Mouse (Mus musculus) bone marrow, adult 2 months (tissue): Measurements from ENCODE around the gene Rnf111. TPM values are rescaled to one million over a fixed set of nuclear protein-coding genes. Genes with fewer than 3 reads are reported as not detected.

Source experiments
- H3K27ac ChIP-seq: fragments of 200-500 bp; 2 replicates; pipeline ENCODE4 v1.5.1; 2012; ENCODE audit warnings: low read depth, mild to moderate bottlenecking, control low read depth, inconsistent platforms, low read length; ENCODE audit not compliant: control insufficient read depth, poor library complexity, insufficient read depth
- H3K4me1 ChIP-seq: fragments of 200-500 bp; 2 replicates; pipeline ENCODE4 v1.6.1; 2011; ENCODE audit warnings: low read length; ENCODE audit not compliant: control insufficient read depth, insufficient read depth
- H3K4me3 ChIP-seq: fragments of 200-500 bp; replicated peaks from 2 replicates; pipeline ENCODE3; 2011; ENCODE audit warnings: mild to moderate bottlenecking, low read depth, low read length, control low read depth; ENCODE audit not compliant: control insufficient read depth
- CTCF ChIP-seq: fragments of 200-500 bp; IDR thresholded peaks from 2 replicates; pipeline ENCODE4 v1.5.1; 2011; ENCODE audit warnings: low read length, control low read depth; ENCODE audit not compliant: control insufficient read depth, insufficient read depth
- POLR2A ChIP-seq: fragments of 200-500 bp; IDR thresholded peaks from 2 replicates; pipeline ENCODE4 v1.6.1; 2011; ENCODE audit warnings: low read depth, mild to moderate bottlenecking, control low read depth, low read length, borderline replicate concordance; ENCODE audit not compliant: control insufficient read depth
- WGBS: fragments of 180-500 bp; shearing (Covaris S2); methylation state at CpG from one replicate; pipeline ENCODE4 v1.1.7; 2018; 5-methylcytosine and 5-hydroxymethylcytosine counted together
- polyA plus RNA-seq: library from polyadenylated mRNA; stranded (reverse); fragments of >200 nt; gene quantifications from 2 replicates; pipeline ENCODE4 v1.2.4, GENCODE M21; 2011; ENCODE audit warnings: low replicate concordance; ENCODE audit not compliant: missing spikeins, insufficient read depth, insufficient read length

Rnf111 gene
- polyA plus RNA-seq, 1 experiment, result 25.3 TPM

DNA sequence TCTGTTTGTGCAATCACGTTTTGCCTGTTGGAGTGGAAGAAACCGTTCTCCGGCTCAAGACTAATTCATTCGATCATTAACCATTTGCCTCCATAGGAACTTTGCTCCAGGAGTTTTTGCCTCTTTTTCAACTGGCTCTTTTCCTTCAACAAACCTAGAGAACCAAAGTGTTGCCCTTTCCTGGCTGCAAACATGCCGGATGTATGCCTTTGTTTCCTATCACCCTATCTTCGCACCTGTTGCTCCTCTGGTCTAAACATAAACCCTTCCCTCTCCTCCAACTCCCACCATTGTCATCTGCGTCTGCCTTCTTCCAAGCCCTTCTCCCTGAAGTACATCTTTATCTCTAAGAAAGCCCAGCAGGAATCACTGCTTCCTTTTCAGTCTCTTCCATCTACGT is 3.3 kb upstream of the Rnf111 start:
- Histone ChIP-seq H3K4me3 (no peak overlapping the region), H3K27ac (no peak overlapping the region), H3K4me1 (no peaks in the 10 kb centered on the region; the same call in 1 of the 2 replicates)
- TF ChIP-seq CTCF (no peak), POLR2A (no peak)
- 71% methylated on average over 8 of the region's 8 CpGs for WGBS

DNA sequence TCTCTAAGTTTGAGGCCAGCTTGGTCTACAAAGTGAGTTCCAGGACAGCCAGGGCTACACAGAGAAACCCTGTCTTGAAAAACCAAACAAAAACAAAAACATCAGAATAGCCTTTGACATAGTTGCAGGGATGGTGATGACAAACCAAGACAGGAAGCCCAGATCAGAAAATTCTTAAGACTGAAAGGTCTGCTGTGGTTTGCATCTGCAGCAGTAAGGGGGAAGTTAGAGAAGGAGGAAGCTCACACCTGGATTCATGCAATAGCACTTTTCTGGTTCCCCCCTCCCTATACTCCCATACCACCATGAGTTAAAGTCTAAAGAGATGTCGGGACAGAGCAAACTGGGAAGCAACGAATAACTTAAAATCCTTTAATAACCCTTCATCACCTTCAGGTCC is 2.7 kb upstream of the Rnf111 start:
- Histone ChIP-seq H3K27ac (no peak overlapping the region; the same call in 1 of the 2 replicates), H3K4me1 (no peaks in the 10 kb centered on the region; the same call in 1 of the 2 replicates), H3K4me3 (no peak overlapping the region)
- TF ChIP-seq POLR2A (no peak), CTCF (no peak)
- WGBS, result 23% methylated on average over 2 of the region's 2 CpGs

DNA sequence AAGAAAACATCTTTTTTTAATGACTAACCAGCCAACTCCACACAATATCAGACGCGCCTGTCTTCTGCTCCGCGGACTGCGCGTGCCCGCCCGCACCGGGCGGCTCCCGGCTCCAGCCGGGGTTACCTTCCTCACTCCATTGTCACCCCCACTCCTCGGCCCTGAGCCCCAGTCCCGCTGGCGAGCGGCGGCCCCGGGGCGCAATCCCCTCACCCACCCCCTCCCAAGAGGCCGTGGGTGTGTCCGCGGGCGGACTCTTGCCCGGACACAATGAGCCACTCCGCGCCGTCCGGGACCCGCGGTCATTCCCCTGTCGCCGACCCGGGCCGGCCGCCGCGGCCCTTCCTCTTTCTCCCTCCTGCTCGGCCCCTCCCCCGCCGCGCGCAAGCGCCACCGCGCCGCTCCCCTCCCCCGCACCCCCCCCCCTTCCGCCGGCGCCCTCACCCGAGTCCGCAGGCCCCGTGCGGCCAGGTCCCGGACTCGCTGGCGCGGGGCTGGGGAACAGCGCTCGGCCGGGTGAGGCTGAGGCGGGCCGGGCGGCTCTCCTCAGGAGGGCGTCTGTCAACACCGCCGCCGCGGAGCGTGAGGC is 416 bp downstream of the Rnf111 start:
- Histone ChIP-seq H3K27ac (peak overlapping the region; percentile 100), H3K4me1 (no peaks in the 10 kb centered on the region; the same call in 1 of the 2 replicates), H3K4me3 (peak overlapping the region; percentile 87)
- 1% methylated on average over 66 of the region's 70 CpGs for WGBS
- no peak for TF ChIP-seq CTCF
- 0 out of 2 replicates have a peak, but pooled peaks have one; percentile 21 for TF ChIP-seq POLR2A

DNA sequence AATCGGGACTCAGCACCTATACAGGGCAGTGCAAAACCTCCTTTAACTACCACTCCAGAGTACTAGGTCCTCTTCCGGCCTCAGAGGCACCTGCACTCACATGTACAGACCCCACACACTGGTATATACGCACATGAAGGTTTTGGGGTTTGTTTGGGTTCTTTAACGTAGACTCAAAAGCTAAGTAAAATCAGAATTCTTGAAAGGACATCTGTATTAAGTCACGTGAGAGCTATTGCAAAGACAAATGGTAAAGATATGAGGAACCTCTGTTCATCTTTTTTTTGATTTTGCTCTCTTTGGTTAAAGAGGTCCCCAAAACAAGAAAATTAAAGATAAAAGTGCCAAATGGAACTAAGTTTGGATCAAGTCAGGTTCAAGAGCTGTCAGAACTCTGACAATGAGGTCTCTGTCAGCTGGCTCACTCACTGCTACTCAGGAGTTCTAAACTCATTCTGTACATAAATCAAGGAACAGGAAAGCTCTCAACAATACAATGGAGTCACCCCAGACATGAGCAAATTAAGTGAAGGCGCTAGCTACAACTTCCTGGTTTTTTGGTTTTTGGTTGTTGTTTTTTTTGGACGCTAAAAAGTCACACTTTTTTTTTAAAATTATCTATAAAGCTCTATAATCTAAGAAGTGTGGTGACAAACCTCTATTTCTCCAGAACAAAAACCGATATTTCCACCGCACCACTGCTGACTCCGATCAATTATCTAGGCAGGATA is 1.1 kb downstream of the Rnf111 start:
- Histone ChIP-seq H3K27ac (peak overlapping the region; percentile 100), H3K4me3 (peak overlapping the region; percentile 87), H3K4me1 (no peaks in the 10 kb centered on the region; the same call in 1 of the 2 replicates)
- no peak for TF ChIP-seq CTCF
- no peak for TF ChIP-seq POLR2A
- WGBS, result 25% methylated on average over 10 of the region's 10 CpGs

DNA sequence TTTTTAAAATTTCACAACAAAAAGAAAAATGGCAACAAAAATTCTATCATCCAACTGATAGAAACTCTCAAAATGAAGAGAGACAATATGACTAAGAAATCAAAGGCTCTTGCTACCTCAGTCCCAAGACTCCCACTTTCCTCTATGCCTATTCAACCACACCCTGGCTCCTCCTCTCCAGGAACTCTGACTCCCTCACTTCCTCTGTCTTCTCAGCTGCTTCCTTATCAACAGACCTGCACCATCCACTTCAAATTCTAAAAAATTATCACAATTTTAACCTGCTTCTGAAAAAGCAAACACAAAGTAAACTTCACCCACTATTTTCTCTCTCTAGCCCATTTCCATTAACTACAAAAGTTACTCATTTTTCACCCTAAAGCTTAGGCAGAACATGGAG is 6.5 kb downstream of the Rnf111 start:
- TF ChIP-seq CTCF (no peak), POLR2A (no peak)
- Histone ChIP-seq H3K27ac (no peak overlapping the region), H3K4me1 (no peaks in the 10 kb centered on the region), H3K4me3 (no peak overlapping the region)

DNA sequence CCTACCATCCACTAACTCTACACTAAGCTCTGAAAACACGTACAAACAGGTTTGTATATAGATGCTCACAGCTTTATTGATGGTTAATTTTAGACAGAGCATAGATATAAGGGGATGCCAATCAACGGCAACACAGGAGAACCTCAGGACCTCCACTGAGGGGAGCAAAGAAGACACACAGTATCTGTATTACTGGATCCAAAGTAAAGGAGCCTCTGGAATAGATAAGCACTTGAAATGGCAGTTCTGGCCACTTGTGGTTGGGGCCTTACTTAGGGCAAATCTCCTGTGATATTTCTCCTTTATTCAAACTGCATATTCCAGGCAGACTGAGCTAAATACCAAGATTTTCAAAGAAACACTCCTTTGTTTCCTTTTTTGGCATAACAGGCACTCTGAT is 10.5 kb downstream of the Rnf111 start:
- WGBS, result 70% methylated on average over 2 of the region's 2 CpGs
- Histone ChIP-seq H3K4me1 (no peaks in the 10 kb centered on the region), H3K4me3 (no peak overlapping the region), H3K27ac (no peak overlapping the region)
- TF ChIP-seq POLR2A (no peak), CTCF (no peak)

DNA sequence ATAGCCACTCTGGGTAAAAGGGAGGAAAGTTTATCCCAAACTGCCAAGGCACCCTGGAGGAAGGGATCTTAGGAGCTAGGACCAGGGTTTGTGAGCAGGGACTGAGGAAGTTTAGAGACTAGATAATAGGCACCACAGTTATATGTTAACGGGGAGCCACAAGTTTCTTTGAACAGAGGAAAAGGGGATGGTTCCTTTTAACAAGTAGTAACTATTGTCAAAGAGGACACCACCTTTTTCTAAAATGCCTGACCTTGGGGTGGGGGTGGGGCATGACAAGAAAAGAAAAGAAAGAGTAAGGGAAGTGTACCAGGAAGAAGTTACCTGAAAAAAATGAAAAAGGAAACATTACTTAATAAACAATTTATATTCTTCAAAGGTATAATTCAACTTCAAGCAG is 12.3 kb downstream of the Rnf111 start:
- no peak for TF ChIP-seq CTCF
- TF ChIP-seq POLR2A, result no peak
- no peak overlapping the region for H3K27ac ChIP-seq
- no peak overlapping the region for H3K4me3 ChIP-seq
- H3K4me1 ChIP-seq, result no peaks in the 10 kb centered on the region
- WGBS, result 77% methylated on average over 1 of the region's 1 CpGs

DNA sequence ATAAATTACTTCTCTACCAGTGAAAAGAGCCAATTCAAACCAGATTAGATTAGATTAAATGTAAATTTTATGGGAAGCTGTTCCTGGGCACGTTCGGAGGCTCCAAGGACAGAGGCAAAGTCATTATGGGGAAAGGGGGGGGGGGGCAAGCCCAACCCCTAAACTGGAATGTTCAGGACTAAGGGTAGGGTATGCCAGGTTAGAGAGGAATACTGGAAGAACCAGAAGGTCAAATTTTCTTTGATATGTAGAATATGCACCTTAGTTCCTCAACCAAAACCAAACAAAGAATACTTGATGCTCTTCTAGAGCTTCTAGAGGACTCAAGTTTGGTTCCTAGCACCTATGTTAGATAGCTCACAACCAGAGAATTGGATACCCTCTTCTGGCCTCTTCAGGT is 16.1 kb downstream of the Rnf111 start:
- Histone ChIP-seq H3K4me3 (no peak overlapping the region), H3K27ac (no peak overlapping the region), H3K4me1 (no peaks in the 10 kb centered on the region)
- TF ChIP-seq CTCF, result no peak
- no peak for TF ChIP-seq POLR2A
- WGBS, result 83% methylated on average over 2 of the region's 2 CpGs

DNA sequence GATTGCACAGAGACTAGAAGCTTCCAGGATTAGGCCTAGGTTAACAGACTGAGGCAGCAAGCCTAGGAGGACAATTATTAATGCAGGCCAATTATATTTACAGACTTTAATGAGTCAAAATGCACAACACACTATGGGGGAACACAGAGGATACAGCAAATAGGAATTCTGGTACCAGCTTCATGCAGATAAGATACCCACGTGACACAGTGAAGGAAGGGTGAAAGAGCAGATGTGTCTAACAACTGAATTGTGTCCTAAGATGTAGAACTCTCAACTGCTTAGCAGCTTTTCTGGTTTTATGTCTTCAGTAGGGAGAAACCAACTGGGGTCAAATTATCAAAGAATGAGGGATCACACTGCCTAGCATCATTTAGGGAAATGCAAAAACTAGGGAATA is 17.7 kb downstream of the Rnf111 start:
- 70% methylated on average over 1 of the region's 1 CpGs for whole genome bisulfite sequencing

More for the DNA sequence above, 17.7 kb downstream of the Rnf111 start:
- Histone ChIP-seq H3K4me3 (no peak overlapping the region), H3K4me1 (no peaks in the 10 kb centered on the region), H3K27ac (no peak overlapping the region)
- no peak for TF ChIP-seq CTCF
- no peak for TF ChIP-seq POLR2A
